Mouse (Mus musculus): ENCODE measurements around the gene Cdkn2c. TPM values are rescaled to one million over a fixed set of nuclear protein-coding genes. Genes with fewer than 3 reads are reported as not detected.

Gene Cdkn2c
- polyA plus RNA-seq, 1 experiment from 2014 or later, result 4.3 TPM

- WGBS, result 81% methylated on average over 4 of the region's 4 CpGs
- Histone ChIP-seq H3K36me3 (ENCODE audit: control insufficient read depth, insufficient read depth, low read length) (no peaks in the 10 kb centered on the region), H3K4me2 (ENCODE audit: low read length) (no peak overlapping the region), H3K9me3 (ENCODE audit: control insufficient read depth, low read length) (no peaks in the 10 kb centered on the region), H3K9ac (ENCODE audit: low read depth, low read length) (no peak overlapping the region), H3K4me3 (ENCODE audit: low read length) (no peak overlapping the region), H3K27me3 (replicated peaks; ENCODE audit: control insufficient read depth, insufficient read depth, low read length) (no peaks in the 10 kb centered on the region), H3K4me1 (ENCODE audit: control insufficient read depth, insufficient read depth, low read depth, low read length) (no peaks in the 10 kb centered on the region), H3K27ac (ENCODE audit: low read depth, low read length) (no peak overlapping the region)
- ATAC-seq, result no peak
Measured at GRCm38 (mm10) chr4:109647281-109647680, 19.7 kb downstream of the Cdkn2c start.

- H3K36me3 ChIP-seq (ENCODE audit: control insufficient read depth, insufficient read depth, low read length), result no peaks in the 10 kb centered on the region
- no peaks in the 10 kb centered on the region for H3K27me3 ChIP-seq (replicated peaks; ENCODE audit: control insufficient read depth, insufficient read depth, low read length)
- no peaks in the 10 kb centered on the region for H3K9me3 ChIP-seq (ENCODE audit: control insufficient read depth, low read length)
- WGBS, result 69% methylated on average over 3 of the region's 3 CpGs
- no peak for ATAC-seq
- no peak overlapping the region for H3K27ac ChIP-seq (ENCODE audit: low read depth, low read length)
- no peak overlapping the region for H3K4me2 ChIP-seq (ENCODE audit: low read length)
- H3K9ac ChIP-seq (ENCODE audit: low read depth, low read length), result no peak overlapping the region
- no peaks in the 10 kb centered on the region for H3K4me1 ChIP-seq (ENCODE audit: control insufficient read depth, insufficient read depth, low read depth, low read length)
- H3K4me3 ChIP-seq (ENCODE audit: low read length), result no peak overlapping the region
Measured at GRCm38 (mm10) chr4:109641451-109641850, 25.5 kb downstream of the Cdkn2c start.

- 86% methylated on average over 7 of the region's 7 CpGs for WGBS
Measured at GRCm38 (mm10) chr4:109640141-109640540, 26.8 kb downstream of the Cdkn2c start.

GRCm38 (mm10) chr4:109639356-109639755 lies 27.6 kb downstream of the Cdkn2c start:
- H3K4me2 ChIP-seq (ENCODE audit: low read length), result no peak overlapping the region
- 93% methylated on average over 9 of the region's 9 CpGs for WGBS
- no peaks in the 10 kb centered on the region for H3K36me3 ChIP-seq (ENCODE audit: control insufficient read depth, insufficient read depth, low read length)
- ATAC-seq, result no peak
- H3K4me3 ChIP-seq (ENCODE audit: low read length), result no peak overlapping the region
- H3K4me1 ChIP-seq (ENCODE audit: control insufficient read depth, insufficient read depth, low read depth, low read length), result no peaks in the 10 kb centered on the region
- H3K27me3 ChIP-seq (replicated peaks; ENCODE audit: control insufficient read depth, insufficient read depth, low read length), result no peaks in the 10 kb centered on the region
- H3K9me3 ChIP-seq (ENCODE audit: control insufficient read depth, low read length), result no peaks in the 10 kb centered on the region
- no peak overlapping the region for H3K27ac ChIP-seq (ENCODE audit: low read depth, low read length)
- no peak overlapping the region for H3K9ac ChIP-seq (ENCODE audit: low read depth, low read length)

More at GRCm38 (mm10) chr4:109640141-109640540, 26.8 kb downstream of the Cdkn2c start:
- Histone ChIP-seq H3K4me1 (ENCODE audit: control insufficient read depth, insufficient read depth, low read depth, low read length) (no peaks in the 10 kb centered on the region), H3K4me3 (ENCODE audit: low read length) (no peak overlapping the region), H3K27ac (ENCODE audit: low read depth, low read length) (no peak overlapping the region), H3K9me3 (ENCODE audit: control insufficient read depth, low read length) (no peaks in the 10 kb centered on the region), H3K27me3 (replicated peaks; ENCODE audit: control insufficient read depth, insufficient read depth, low read length) (no peaks in the 10 kb centered on the region), H3K9ac (ENCODE audit: low read depth, low read length) (no peak overlapping the region), H3K36me3 (ENCODE audit: control insufficient read depth, insufficient read depth, low read length) (no peaks in the 10 kb centered on the region), H3K4me2 (ENCODE audit: low read length) (no peak overlapping the region)
- ATAC-seq, result no peak

- H3K4me3 ChIP-seq (ENCODE audit: low read length), result no peak overlapping the region
- H3K9ac ChIP-seq (ENCODE audit: low read depth, low read length), result no peak overlapping the region
- no peak overlapping the region for H3K27ac ChIP-seq (ENCODE audit: low read depth, low read length)
- H3K4me2 ChIP-seq (ENCODE audit: low read length), result no peak overlapping the region
- no peaks in the 10 kb centered on the region for H3K9me3 ChIP-seq (ENCODE audit: control insufficient read depth, low read length)
- WGBS, result 93% methylated on average over 2 of the region's 2 CpGs
- ATAC-seq, result no peak
- no peaks in the 10 kb centered on the region for H3K4me1 ChIP-seq (ENCODE audit: control insufficient read depth, insufficient read depth, low read depth, low read length)
- H3K27me3 ChIP-seq (replicated peaks; ENCODE audit: control insufficient read depth, insufficient read depth, low read length), result no peaks in the 10 kb centered on the region
- H3K36me3 ChIP-seq (ENCODE audit: control insufficient read depth, insufficient read depth, low read length), result no peaks in the 10 kb centered on the region
Measured at GRCm38 (mm10) chr4:109634971-109635370, 32.0 kb downstream of the Cdkn2c start.

GRCm38 (mm10) chr4:109631029-109631428 lies 36.0 kb downstream of the Cdkn2c start:
- Histone ChIP-seq H3K36me3 (ENCODE audit: control insufficient read depth, insufficient read depth, low read length) (no peaks in the 10 kb centered on the region), H3K9me3 (ENCODE audit: control insufficient read depth, low read length) (no peaks in the 10 kb centered on the region), H3K4me3 (ENCODE audit: low read length) (no peak overlapping the region), H3K9ac (ENCODE audit: low read depth, low read length) (no peak overlapping the region), H3K4me2 (ENCODE audit: low read length) (no peak overlapping the region), H3K27ac (ENCODE audit: low read depth, low read length) (no peak overlapping the region), H3K4me1 (ENCODE audit: control insufficient read depth, insufficient read depth, low read depth, low read length) (no peaks in the 10 kb centered on the region), H3K27me3 (replicated peaks; ENCODE audit: control insufficient read depth, insufficient read depth, low read length) (no peaks in the 10 kb centered on the region)
- no peak for ATAC-seq
- WGBS, result 89% methylated on average over 4 of the region's 4 CpGs

- no peak for ATAC-seq
- Histone ChIP-seq H3K9me3 (ENCODE audit: control insufficient read depth, low read length) (no peaks in the 10 kb centered on the region), H3K4me3 (ENCODE audit: low read length) (no peak overlapping the region), H3K36me3 (ENCODE audit: control insufficient read depth, insufficient read depth, low read length) (no peaks in the 10 kb centered on the region), H3K27ac (ENCODE audit: low read depth, low read length) (no peak overlapping the region), H3K27me3 (replicated peaks; ENCODE audit: control insufficient read depth, insufficient read depth, low read length) (no peaks in the 10 kb centered on the region), H3K9ac (ENCODE audit: low read depth, low read length) (no peak overlapping the region), H3K4me1 (ENCODE audit: control insufficient read depth, insufficient read depth, low read depth, low read length) (no peaks in the 10 kb centered on the region), H3K4me2 (ENCODE audit: low read length) (no peak overlapping the region)
- WGBS, result 72% methylated on average over 2 of the region's 2 CpGs
Measured at GRCm38 (mm10) chr4:109630215-109630614, 36.8 kb downstream of the Cdkn2c start.

GRCm38 (mm10) chr4:109612596-109612995 lies 54.4 kb downstream of the Cdkn2c start:
- Histone ChIP-seq H3K9ac (ENCODE audit: low read depth, low read length) (no peak overlapping the region), H3K36me3 (ENCODE audit: control insufficient read depth, insufficient read depth, low read length) (no peaks in the 10 kb centered on the region), H3K4me1 (ENCODE audit: control insufficient read depth, insufficient read depth, low read depth, low read length) (no peaks in the 10 kb centered on the region), H3K9me3 (ENCODE audit: control insufficient read depth, low read length) (no peaks in the 10 kb centered on the region), H3K4me3 (ENCODE audit: low read length) (no peak overlapping the region), H3K4me2 (ENCODE audit: low read length) (no peak overlapping the region), H3K27me3 (replicated peaks; ENCODE audit: control insufficient read depth, insufficient read depth, low read length) (no peaks in the 10 kb centered on the region), H3K27ac (ENCODE audit: low read depth, low read length) (no peak overlapping the region)
- no peak for ATAC-seq
- WGBS, result 77% methylated on average over 4 of the region's 4 CpGs
